Mouse (Mus musculus) cortical plate, adult 2 months (tissue): ENCODE measurements at regions not wholly inside any gene's neighbourhood (a gene's known extent, or its start where the extent isn't known, plus 50 kb on each side); places are given as distances from the start of the nearest gene placed in this dataset.

Source experiments
- CTCF ChIP-seq: fragments of 200-500 bp; IDR thresholded peaks from 2 replicates; pipeline ENCODE4 v1.5.1; 2011; ENCODE audit warnings: mild to moderate bottlenecking, control low read depth, low read length; ENCODE audit not compliant: insufficient read depth; ENCODE audit errors: extremely low read depth
- POLR2A ChIP-seq: fragments of 200-500 bp; IDR thresholded peaks from 2 replicates; pipeline ENCODE4 v1.6.1; 2011; ENCODE audit warnings: mild to moderate bottlenecking, low read length, control low read depth; ENCODE audit not compliant: insufficient read depth; ENCODE audit errors: extremely low read depth

DNA sequence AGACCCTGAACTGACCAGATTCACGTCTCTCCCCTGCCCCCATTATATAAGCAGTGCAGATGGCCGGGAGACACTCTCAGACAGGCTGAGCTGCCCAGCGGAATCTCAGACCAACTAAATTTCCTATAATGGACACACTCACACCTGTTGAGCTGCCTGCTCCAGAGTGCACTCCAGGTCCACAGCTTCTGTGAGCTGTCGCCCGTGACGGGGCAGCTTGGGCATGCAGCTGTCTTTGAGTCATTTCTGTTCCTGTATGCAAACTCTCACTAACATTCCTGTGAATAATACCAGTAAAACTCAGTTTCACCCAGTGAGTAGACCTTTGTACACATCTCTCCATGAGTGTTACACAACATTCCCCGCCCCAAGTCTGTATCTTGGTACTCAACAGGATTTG, 269.4 kb upstream of the Rnaseh2b start:
- TF ChIP-seq CTCF (no peak), POLR2A (no peak)
